Mouse (Mus musculus) gastrocnemius, postnatal 4 days (tissue): ENCODE measurements around the gene Ncln. TPM values are rescaled to one million over a fixed set of nuclear protein-coding genes. Genes with fewer than 3 reads are reported as not detected.
"Not testable (repeated sequence)": the region's sequence is repeated elsewhere in the genome, so short reads cannot be mapped to it uniquely, and the experiment has no call there.

Experiments used
- DNase-seq, 2 experiments: peaks; one replicate each; pipeline ENCODE4 v3.0.0; 2021 to 2022; ENCODE audit warnings: low spot score in 2 of 2, mixed read lengths in 2 of 2
- total RNA-seq, 2 experiments: library from RNA; stranded (reverse); gene quantifications; 2 replicates each; pipeline ENCODE4 v1.2.3; 2021

Gene Ncln
- total RNA-seq, 2 experiments from 2014 or later: 59.3 to 61.3 TPM

GRCm38 (mm10) chr10:81464405-81465264 is 31.6 kb downstream of the Ncln start:
- peak in 1 of 2 experiments; percentile 46 for DNase-seq

DNA sequence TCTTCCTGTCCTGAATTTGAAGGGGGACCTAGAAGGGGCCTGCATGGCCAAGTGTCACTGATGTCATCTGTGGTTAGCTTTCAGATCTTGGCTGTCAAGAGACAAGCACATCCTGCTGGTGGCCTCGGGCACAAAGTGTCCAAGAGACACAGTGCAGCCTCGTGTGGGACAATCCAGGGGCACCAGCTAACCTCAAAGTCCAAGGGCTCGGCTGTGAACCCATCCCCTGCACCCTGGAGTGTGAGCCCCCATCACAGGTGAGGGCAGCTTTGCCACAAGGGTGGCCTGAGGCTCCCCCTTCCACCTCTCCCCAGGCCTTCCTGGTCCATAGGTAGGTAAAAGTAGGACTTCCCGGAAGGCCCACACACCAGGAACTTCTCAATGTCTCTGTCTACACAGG is 32.7 kb downstream of the Ncln start:
- DNase-seq: no peak

GRCm38 (mm10) chr10:81462917-81463316 is 33.3 kb downstream of the Ncln start:
- no peak for DNase-seq

DNA sequence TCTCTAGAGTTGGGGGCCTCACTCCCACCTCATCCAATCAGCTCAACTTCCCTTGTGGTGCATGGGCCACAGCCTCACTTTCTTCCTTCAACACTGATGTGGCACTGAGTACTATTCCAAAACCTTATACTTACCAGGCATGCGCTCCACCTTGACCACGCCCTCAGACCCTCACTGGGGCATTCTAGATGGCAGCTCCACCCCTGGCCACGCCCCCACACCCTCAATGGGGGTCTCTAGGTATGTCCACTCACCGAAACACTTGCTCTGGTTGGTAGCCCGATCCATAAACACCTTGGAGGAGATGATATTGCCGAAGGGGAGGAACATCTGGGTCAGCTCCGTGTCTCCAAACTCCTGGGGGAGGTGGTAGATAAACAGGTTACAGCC is 33.8 kb downstream of the Ncln start:
- no peak for DNase-seq

DNA sequence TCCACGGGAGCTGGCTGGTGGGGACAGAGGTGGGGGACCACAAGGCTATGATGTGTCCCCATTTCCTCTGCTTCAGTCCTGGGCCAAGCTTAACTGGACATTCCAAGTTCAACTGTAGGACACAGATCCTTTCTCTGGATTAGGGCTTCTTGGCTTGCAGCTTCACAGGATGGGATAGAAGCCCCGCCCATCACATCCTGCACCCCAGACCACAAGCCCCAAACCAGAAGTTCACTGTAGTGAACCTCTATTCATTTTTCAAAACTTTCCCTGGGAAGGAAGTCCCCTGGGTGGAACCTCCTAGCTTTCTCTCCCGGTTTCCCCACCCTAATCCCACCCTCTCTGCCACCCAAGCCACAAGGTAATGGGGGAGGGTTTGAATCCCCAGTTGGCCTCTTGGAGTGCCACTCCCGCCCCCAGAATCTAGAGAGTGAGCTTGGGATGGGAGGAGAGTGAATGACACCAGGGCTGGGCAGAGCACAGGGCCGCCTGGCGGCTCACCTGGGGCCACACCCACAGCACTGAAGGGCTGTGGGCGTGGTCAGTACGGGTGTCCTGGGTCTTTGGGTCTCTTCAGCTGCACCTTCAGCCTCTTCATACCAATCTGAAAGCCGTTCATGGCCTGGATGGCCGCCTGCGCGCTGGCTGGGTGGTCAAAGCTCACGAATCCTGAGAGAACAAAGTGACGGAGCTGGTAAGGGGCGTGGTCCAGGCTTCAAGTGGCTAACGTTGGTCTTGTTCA is 34.3 kb downstream of the Ncln start:
- DNase-seq: no peak

GRCm38 (mm10) chr10:81460951-81461350 is 35.2 kb downstream of the Ncln start:
- DNase-seq: no peak

DNA sequence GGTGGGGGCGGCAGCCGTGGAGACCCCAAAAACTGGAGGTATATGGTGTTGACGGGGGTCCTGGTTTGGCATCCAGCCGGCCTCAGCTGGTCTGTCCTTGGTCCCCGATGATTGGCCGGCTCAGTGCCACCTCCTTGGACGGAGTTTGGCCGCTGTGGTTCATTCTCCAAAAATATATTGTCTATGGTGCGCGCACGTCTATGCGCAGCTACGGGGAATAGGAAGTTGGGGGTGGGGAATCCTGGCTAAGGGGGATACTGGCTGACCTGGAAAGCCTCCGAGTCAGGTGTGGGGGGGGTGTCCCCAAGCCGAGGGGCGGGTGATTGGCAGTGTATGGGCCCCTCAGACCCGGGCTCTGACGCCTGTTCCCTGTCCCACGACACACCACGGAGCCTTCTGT is 35.7 kb downstream of the Ncln start:
- DNase-seq: no peak

DNA sequence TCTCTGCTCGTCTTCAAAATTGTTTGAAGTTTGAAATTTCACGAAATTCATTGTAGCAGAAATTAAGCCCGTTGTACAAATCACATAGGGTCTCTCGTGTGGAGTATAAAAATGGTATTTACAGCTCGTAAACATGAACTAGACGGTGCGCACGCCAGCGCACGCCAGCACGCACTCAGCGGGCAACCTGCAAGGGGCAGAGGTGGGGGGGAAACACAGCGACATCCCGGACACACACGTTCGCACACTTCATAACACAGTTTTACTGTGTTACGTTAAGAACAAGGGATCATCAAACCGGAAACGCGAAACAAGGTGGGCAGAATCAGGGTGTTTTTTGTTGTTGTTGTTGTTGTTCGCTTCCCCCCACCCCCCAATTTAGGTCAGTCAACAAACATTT is 36.8 kb downstream of the Ncln start:
- no peak for DNase-seq

DNA sequence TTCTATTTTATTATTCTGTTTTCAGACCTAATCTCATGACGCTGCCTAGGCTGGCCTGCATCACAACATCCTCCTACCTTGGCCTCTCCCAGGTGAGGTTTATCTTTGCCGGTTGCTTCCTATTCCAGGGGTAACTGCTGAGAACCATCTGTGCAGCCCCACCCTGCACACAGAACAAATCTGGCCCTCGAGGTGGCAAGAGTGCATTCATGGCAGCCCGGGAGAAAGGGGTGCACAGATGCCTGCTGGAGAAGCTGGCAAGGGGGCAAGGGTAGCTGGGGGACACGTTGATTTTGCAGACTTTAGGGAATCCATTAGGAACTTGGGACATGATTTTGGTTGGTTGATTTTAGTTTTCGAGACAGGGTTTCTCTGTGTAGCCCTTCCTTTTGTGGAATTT is 37.9 kb downstream of the Ncln start:
- no peak for DNase-seq

GRCm38 (mm10) chr10:81457624-81458023 is 38.6 kb downstream of the Ncln start:
- DNase-seq: no peak

GRCm38 (mm10) chr10:81456983-81457563 is 39.1 kb downstream of the Ncln start:
- DNase-seq: no peak

- DNase-seq: no peak
Observed at GRCm38 (mm10) chr10:81455181-81455895, 40.9 kb downstream of the Ncln start, which contains the start of gene Nfic. Gene Nfic, minus strand, starts transcription at chr10:81455635.

DNA sequence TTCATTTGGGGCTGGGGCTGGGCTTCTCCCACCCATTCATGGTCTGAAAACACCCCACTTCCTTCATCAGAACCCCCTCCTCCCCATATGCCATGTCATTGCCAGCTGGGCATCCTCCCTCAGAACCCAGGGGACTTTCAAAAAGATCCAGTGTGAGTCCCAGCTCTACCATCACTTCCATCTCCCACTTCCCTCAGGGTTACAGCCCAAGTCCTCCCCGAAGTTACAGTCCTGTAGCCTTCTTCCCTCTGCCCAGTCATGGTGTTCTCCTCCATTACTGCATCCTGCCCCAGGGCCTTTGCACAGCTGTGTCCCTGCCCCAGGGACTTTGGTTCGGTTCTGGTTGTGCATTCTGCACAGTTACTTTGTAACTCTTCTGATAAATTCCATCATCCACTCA is 42.1 kb downstream of the Ncln start:
- no peak for DNase-seq

- DNase-seq: no peak
Observed at GRCm38 (mm10) chr10:81452947-81453288, 43.3 kb downstream of the Ncln start.

- no peak for DNase-seq
Observed at GRCm38 (mm10) chr10:81452237-81452946, 43.8 kb downstream of the Ncln start.

- no peak for DNase-seq
Observed at GRCm38 (mm10) chr10:81451365-81451745, 44.8 kb downstream of the Ncln start.

GRCm38 (mm10) chr10:81450641-81451364 is 45.4 kb downstream of the Ncln start:
- DNase-seq: no peak

DNA sequence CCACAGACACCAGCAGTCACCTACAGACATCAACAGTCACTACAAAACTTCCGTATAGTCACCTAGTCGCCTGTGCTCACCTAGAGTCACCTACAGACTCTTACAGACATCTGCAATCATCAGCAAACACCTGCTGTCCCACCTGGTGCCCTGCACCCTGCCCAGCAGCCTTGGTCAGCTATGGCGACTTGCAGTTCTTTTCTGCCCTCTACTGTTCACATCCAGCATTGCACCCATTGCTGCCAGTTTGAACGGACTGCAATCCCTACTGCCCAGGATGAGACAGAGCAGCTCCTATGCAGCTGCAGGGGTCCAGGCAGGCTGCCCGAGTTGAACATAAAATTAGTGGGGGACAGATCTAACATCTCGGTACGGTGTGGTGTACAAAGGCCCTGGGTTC is 46.1 kb downstream of the Ncln start:
- peak; percentile 74 to 87 for DNase-seq

GRCm38 (mm10) chr10:81445516-81445915 is 50.7 kb downstream of the Ncln start:
- DNase-seq: not testable (repeated sequence)

DNA sequence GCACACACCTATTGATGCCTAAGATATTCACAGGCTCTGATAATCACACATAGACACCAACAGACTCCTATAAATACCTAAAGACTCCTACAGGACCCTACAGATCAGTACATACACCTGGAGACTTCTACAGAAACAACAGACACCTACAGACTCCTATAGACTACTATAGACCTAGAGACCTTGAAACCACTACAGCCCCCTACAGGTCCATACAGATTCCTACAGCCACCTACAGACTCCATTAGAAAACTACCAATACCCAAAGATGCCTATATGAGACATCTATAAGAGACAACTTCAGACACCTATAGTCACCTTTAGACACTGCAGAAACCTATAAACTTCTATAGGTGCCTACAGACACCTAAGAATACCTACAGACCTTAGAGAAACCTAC is 55.2 kb downstream of the Ncln start:
- DNase-seq: no peak
